Mouse (Mus musculus) c-Kit-negative CD71-positive TER-119-positive erythroid progenitor cells, embryonic 14.5 days (primary cell): ENCODE measurements around the gene Sec22b.

Experiments used
- DNase-seq: peaks from one replicate; pipeline ENCODE4 v3.0.0-alpha.2; 2013; ENCODE audit warnings: low read depth, low spot score

Sec22b gene

GRCm38 (mm10) chr3:97972707-97973106, 71.7 kb downstream of the Sec22b start:
- DNase-seq = no peak
